Mouse (Mus musculus) liver, embryonic 14.5 days (tissue): ENCODE data around the gene Cox7b2.

Experiments
- CTCF ChIP-seq: IDR thresholded peaks from 2 replicates; pipeline ENCODE4 v1.5.1; 2016; ENCODE audit warnings: antibody characterized with exemption, low read depth, control low read depth
- EP300 ChIP-seq: IDR thresholded peaks from 2 replicates; pipeline ENCODE4 v1.6.1; 2016; ENCODE audit warnings: antibody characterized with exemption, low read depth

- TF ChIP-seq CTCF (no peak), EP300 (no peak)
These were observed 45.8 kb upstream of the Cox7b2 start for GRCm38 (mm10) chr5:71593745-71594255.
